Mouse (Mus musculus): ENCODE measurements at regions not wholly inside any gene's neighbourhood (a gene's known extent, or its start where the extent isn't known, plus 50 kb on each side); places are given as distances from the start of the nearest gene placed in this dataset.

DNA sequence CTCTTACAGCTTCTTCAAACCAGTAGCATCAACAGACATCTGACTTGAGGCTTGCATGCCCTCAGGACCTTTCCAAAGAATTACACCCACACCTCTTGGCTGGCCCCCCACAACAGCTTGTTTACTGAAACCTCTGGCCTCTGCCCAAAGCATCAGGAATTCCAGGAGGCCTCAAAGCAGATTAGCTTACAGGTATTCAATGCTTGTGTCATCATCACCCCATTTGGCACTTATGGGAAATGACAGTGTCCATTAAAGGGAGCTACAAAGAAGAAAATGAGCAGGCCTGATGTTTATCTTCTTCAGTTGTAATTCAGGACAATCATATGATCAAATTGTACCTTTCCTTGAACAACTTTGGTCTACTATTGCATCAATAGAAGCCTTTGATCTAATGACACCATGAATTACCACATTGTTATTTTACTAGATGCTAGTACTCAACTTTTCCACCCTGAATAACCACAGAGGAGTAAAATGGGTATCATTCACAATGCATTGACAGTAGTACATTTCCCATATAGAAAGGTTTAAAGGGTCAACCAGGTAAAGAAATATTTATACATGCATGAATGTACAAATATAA is 147.1 kb upstream of the Ahr start:
- no peak for TF ChIP-seq POLR2A (IDR thresholded peaks at IDR 0.05; ENCODE audit: extremely low read depth, insufficient read depth, low read length)
- TF ChIP-seq CTCF (IDR thresholded peaks at IDR 0.05; ENCODE audit: extremely low read depth, insufficient read depth, low read length): no peak
